Mouse (Mus musculus) heart, embryonic 15.5 days (tissue): ENCODE measurements around the gene Cuedc2. TPM values are rescaled to one million over a fixed set of nuclear protein-coding genes. Genes with fewer than 3 reads are reported as not detected.
A peak's percentile ranks its signal among the peaks of the same experiment; 100 is the strongest.

Experiments used
- ATAC-seq: fragments of 200-750 bp; cut with Nextera tagmentation; replicated peaks from 2 replicates; pipeline ENCODE4 v1.8.0; 2017; ENCODE audit warnings: low read depth, moderate TSS enrichment; ENCODE audit not compliant: insufficient number of reproducible peaks, insufficient read depth, low FRiP score
- H3K27ac ChIP-seq: fragments of 300-500 bp; sonication (generic); 2 replicates; pipeline ENCODE4 v1.5.1; 2015; ENCODE audit warnings: mild to moderate bottlenecking, inconsistent platforms
- H3K27me3 ChIP-seq: fragments of 300-500 bp; sonication (generic); 2 replicates; pipeline ENCODE4 v1.6.1; 2015; ENCODE audit warnings: inconsistent platforms
- H3K36me3 ChIP-seq: fragments of 300-500 bp; sonication (generic); 2 replicates; pipeline ENCODE4 v1.6.1; 2015; ENCODE audit warnings: mild to moderate bottlenecking, inconsistent platforms
- H3K4me1 ChIP-seq: fragments of 300-500 bp; sonication (generic); replicated peaks from 2 replicates; pipeline ENCODE4 v1.6.1; 2015; ENCODE audit warnings: inconsistent platforms
- H3K4me2 ChIP-seq: fragments of 300-500 bp; sonication (generic); 2 replicates; pipeline ENCODE4 v1.6.1; 2015; ENCODE audit warnings: inconsistent platforms, mild to moderate bottlenecking, moderate library complexity
- H3K4me3 ChIP-seq: fragments of 300-500 bp; sonication (generic); 2 replicates; pipeline ENCODE4 v1.5.1; 2015; ENCODE audit warnings: mild to moderate bottlenecking, inconsistent platforms
- H3K9ac ChIP-seq: fragments of 300-500 bp; sonication (generic); 2 replicates; pipeline ENCODE4 v1.6.1; 2015; ENCODE audit warnings: mild to moderate bottlenecking, inconsistent platforms
- H3K9me3 ChIP-seq: fragments of 300-500 bp; sonication (generic); replicated peaks from 2 replicates; pipeline ENCODE4 v1.6.1; 2016; ENCODE audit warnings: inconsistent platforms
- WGBS: fragments of 180-500 bp; shearing (Covaris S2); methylation state at CpG from one replicate; pipeline ENCODE4 v1.1.7; 2015; ENCODE audit warnings: mixed read lengths; 5-methylcytosine and 5-hydroxymethylcytosine counted together
- polyA plus RNA-seq: library from polyadenylated mRNA; unstranded; fragments of >200 nt; fragmentation: Nextera tagmentation; extraction: Ambion mirVana; gene quantifications from 2 replicates; pipeline ENCODE4 v1.2.1, GENCODE M21; 2015

Gene Cuedc2
- polyA plus RNA-seq, 1 experiment from 2014 or later, result 118 TPM

- under 1% methylated on average over 39 of the region's 39 CpGs for WGBS
- peak within 1 kb of the TSS; percentile 86 for H3K4me3 ChIP-seq
- peaks cover 13% of the 10 kb centered on the region; the same call in 1 of the 2 replicates for H3K27me3 ChIP-seq
- ATAC-seq, result peak; percentile 88
- peaks cover 27% of the 10 kb centered on the region for H3K4me1 ChIP-seq
- peak within 1 kb of the TSS; percentile 93 for H3K27ac ChIP-seq
- no peaks in the 10 kb centered on the region for H3K9me3 ChIP-seq
- H3K36me3 ChIP-seq, result peaks cover 13% of the 10 kb centered on the region; the same call in 1 of the 2 replicates
- peak within 1 kb of the TSS; percentile 99 for H3K4me2 ChIP-seq
- H3K9ac ChIP-seq, result peak within 1 kb of the TSS; percentile 75
Measured at GRCm38 (mm10) chr19:46304216-46304841, 34.2 kb downstream of the Cuedc2 start, which contains the start of gene Nfkb2. Gene Nfkb2 (plus strand): TSS chr19:46304320.

- Histone ChIP-seq H3K36me3 (peaks cover 13% of the 10 kb centered on the region; the same call in 1 of the 2 replicates), H3K9me3 (no peaks in the 10 kb centered on the region), H3K4me2 (peak overlapping the region; percentile 99), H3K27me3 (peaks cover 13% of the 10 kb centered on the region; the same call in 1 of the 2 replicates), H3K9ac (peak overlapping the region; percentile 75), H3K4me3 (peak overlapping the region; percentile 86), H3K4me1 (peaks cover 19% of the 10 kb centered on the region), H3K27ac (peak overlapping the region; percentile 93)
- 51% methylated on average over 18 of the region's 18 CpGs for WGBS
- no peak for ATAC-seq
Measured at GRCm38 (mm10) chr19:46303251-46304215, 35.0 kb downstream of the Cuedc2 start.

DNA sequence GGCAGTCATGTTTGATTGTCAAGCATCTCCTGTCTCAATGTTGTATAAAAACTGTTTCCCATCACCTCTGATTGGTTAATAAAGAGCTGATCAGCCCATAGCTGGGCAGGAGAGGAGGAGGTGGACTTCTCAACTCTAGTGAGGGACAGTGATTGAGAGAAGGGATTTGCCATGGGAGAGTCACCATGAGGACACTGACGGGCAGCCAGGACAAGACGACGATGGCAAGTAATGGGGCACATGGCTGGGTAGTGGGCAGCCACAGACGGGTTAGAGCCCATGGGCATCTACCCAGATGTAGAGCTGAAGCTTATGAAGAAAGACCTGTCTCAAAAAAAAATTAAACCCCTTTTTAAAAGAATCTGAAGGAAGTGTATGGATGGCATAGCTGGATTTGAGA is 36.0 kb downstream of the Cuedc2 start:
- ATAC-seq, result no peak
- H3K36me3 ChIP-seq, result peaks cover 6% of the 10 kb centered on the region; the same call in 1 of the 2 replicates
- H3K9me3 ChIP-seq, result no peaks in the 10 kb centered on the region
- peaks cover 7% of the 10 kb centered on the region; the same call in 1 of the 2 replicates for H3K27me3 ChIP-seq
- H3K4me1 ChIP-seq, result peaks cover 18% of the 10 kb centered on the region
- WGBS, result 88% methylated on average over 4 of the region's 4 CpGs
- H3K4me2 ChIP-seq, result no peak overlapping the region
- H3K27ac ChIP-seq, result no peak overlapping the region
- H3K9ac ChIP-seq, result no peak overlapping the region
- H3K4me3 ChIP-seq, result no peak overlapping the region

DNA sequence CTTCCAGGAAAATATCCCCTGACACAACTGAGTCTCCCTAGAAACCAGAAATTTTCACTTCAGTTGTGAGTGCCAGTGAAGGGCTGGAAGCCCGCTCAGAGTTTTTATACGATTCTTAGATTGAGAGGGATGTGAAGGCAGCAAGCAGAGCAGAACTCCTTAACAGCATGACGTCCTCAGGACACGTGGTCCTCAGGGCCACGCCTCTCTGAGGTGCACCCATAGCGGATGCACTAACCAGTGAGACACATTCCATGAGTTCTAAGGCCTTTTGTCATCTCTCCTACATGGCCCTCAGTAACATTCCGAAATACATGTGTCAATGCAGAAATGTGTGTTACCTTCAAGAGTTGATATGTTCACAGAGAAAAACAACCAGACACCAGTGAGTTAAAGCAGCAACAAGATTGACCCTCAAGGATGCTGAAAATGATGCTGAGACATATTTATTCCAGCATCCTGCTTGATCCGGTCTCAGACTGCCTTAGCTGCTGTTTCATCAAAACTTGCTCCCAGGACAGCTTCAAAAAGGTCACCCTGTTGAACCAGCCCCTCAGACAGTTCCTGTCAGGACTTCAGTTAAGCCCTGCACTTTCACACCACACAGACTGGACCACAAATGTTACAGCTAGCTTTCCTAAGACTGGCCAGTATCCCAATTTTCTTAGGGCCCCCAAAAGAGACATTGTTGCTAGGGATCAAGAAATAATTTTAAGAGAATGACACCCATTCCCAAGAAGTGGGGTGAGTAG is 38.0 kb downstream of the Cuedc2 start:
- WGBS, result 45% methylated on average over 8 of the region's 8 CpGs

GRCm38 (mm10) chr19:46296938-46297337 is 41.6 kb downstream of the Cuedc2 start:
- no peak overlapping the region for H3K27ac ChIP-seq
- H3K9ac ChIP-seq, result no peak overlapping the region
- H3K27me3 ChIP-seq, result no peaks in the 10 kb centered on the region
- no peaks in the 10 kb centered on the region for H3K4me1 ChIP-seq
- no peak overlapping the region for H3K4me3 ChIP-seq
- H3K9me3 ChIP-seq, result no peaks in the 10 kb centered on the region
- 65% methylated on average over 4 of the region's 4 CpGs for WGBS
- no peaks in the 10 kb centered on the region for H3K36me3 ChIP-seq
- ATAC-seq, result no peak
- H3K4me2 ChIP-seq, result no peak overlapping the region

More for the DNA sequence above, 38.0 kb downstream of the Cuedc2 start:
- H3K9ac ChIP-seq, result no peak overlapping the region
- ATAC-seq, result no peak
- no peaks in the 10 kb centered on the region for H3K27me3 ChIP-seq
- H3K4me1 ChIP-seq, result peaks cover 12% of the 10 kb centered on the region; the same call in 1 of the 2 replicates
- H3K4me3 ChIP-seq, result no peak overlapping the region
- no peaks in the 10 kb centered on the region for H3K9me3 ChIP-seq
- H3K4me2 ChIP-seq, result no peak overlapping the region
- no peak overlapping the region for H3K27ac ChIP-seq
- no peaks in the 10 kb centered on the region for H3K36me3 ChIP-seq

DNA sequence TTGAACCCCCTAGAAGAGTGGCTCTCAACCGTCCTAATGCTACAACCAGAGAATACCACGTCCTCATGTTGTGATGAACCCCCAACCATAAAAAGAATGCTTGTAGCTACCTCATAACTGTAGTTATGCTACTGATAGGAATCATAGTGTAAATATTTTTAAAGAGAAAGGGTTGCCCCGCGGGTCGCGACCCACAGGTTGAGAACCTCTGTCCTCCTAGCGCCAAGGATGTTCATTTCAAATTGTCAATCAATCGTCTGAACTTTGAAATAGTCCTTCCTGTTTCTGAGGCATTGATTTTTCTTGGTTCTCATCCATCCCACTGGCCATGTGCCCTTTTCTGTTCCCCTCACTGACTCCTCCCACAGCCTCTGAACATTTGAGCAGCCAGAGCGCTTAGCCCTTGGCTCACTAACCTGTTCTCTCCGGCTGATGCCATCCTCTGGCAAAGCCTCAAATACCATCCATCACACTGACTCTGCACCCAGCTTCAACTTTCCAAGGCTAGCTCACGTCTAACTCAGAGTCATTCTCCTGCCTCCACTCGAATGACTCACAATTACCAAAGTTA is 47.9 kb downstream of the Cuedc2 start:
- H3K4me3 ChIP-seq, result no peak overlapping the region
- H3K9ac ChIP-seq, result no peak overlapping the region
- 59% methylated on average over 12 of the region's 12 CpGs for WGBS

GRCm38 (mm10) chr19:46287566-46287965 is 50.9 kb downstream of the Cuedc2 start:
- peaks cover 41% of the 10 kb centered on the region for H3K36me3 ChIP-seq
- H3K9ac ChIP-seq, result no peak overlapping the region
- WGBS, result 87% methylated on average over 3 of the region's 3 CpGs
- H3K27me3 ChIP-seq, result 0 out of 2 replicates have a peak, but pooled peaks cover 5% of the 10 kb centered on the region
- H3K4me3 ChIP-seq, result no peak overlapping the region
- no peaks in the 10 kb centered on the region for H3K9me3 ChIP-seq
- H3K4me1 ChIP-seq, result no peaks in the 10 kb centered on the region
- no peak overlapping the region for H3K27ac ChIP-seq
- ATAC-seq, result no peak
- no peak overlapping the region for H3K4me2 ChIP-seq

More for the DNA sequence above, 47.9 kb downstream of the Cuedc2 start:
- Histone ChIP-seq H3K27ac (no peak overlapping the region), H3K9me3 (no peaks in the 10 kb centered on the region), H3K4me2 (no peak overlapping the region), H3K4me1 (no peaks in the 10 kb centered on the region), H3K27me3 (0 out of 2 replicates have a peak, but pooled peaks cover 5% of the 10 kb centered on the region), H3K36me3 (peaks cover 11% of the 10 kb centered on the region)
- ATAC-seq, result no peak

GRCm38 (mm10) chr19:46286926-46287325 is 51.6 kb downstream of the Cuedc2 start:
- Histone ChIP-seq H3K9me3 (no peaks in the 10 kb centered on the region), H3K4me3 (no peak overlapping the region), H3K27me3 (0 out of 2 replicates have a peak, but pooled peaks cover 5% of the 10 kb centered on the region), H3K4me1 (no peaks in the 10 kb centered on the region), H3K27ac (no peak overlapping the region), H3K9ac (no peak overlapping the region), H3K4me2 (no peak overlapping the region), H3K36me3 (peaks cover 48% of the 10 kb centered on the region)
- WGBS, result 82% methylated on average over 3 of the region's 3 CpGs
- ATAC-seq, result no peak

DNA sequence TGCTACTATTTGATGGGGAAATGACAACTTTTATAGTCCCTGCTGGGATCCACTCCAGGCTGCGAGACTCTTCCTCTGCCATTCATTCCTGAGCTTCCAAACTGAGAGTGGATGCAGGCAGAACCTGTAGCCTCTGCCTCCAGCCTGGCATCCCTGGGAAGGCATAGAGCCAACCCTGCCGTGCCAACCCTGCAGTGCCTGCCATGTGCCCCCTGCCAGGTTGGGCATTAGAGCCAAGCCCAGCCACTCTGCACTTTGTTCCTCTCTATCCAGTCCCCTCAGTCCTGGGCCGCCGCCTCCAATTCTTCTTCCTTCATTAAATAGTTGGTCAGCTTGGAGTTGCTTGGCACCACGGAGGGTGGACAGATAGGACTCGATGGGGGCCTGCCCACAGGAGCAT is 52.5 kb downstream of the Cuedc2 start:
- Histone ChIP-seq H3K27me3 (no peaks in the 10 kb centered on the region), H3K4me1 (no peaks in the 10 kb centered on the region), H3K4me2 (no peak overlapping the region), H3K9ac (no peak overlapping the region), H3K4me3 (no peak overlapping the region), H3K36me3 (peaks cover 56% of the 10 kb centered on the region), H3K27ac (no peak overlapping the region), H3K9me3 (no peaks in the 10 kb centered on the region)
- 94% methylated on average over 6 of the region's 6 CpGs for WGBS
- no peak for ATAC-seq

- Histone ChIP-seq H3K36me3 (peaks cover 59% of the 10 kb centered on the region), H3K9ac (no peak overlapping the region), H3K27ac (no peak overlapping the region), H3K4me1 (no peaks in the 10 kb centered on the region), H3K4me2 (no peak overlapping the region), H3K9me3 (no peaks in the 10 kb centered on the region), H3K4me3 (no peak overlapping the region), H3K27me3 (no peaks in the 10 kb centered on the region)
- ATAC-seq, result no peak
- 85% methylated on average over 7 of the region's 7 CpGs for WGBS
Measured at GRCm38 (mm10) chr19:46285631-46286030, 52.9 kb downstream of the Cuedc2 start.
